Mouse (Mus musculus) gastrocnemius, postnatal 14 days (tissue): Measurements from ENCODE around the gene Gm8127. TPM values are rescaled to one million over a fixed set of nuclear protein-coding genes. Genes with fewer than 3 reads are reported as not detected.
"Not testable (repeated sequence)": the region's sequence is repeated elsewhere in the genome, so short reads cannot be mapped to it uniquely, and the experiment has no call there.

Source experiments
- DNase-seq: peaks from one replicate; pipeline ENCODE4 v3.0.0; 2021; ENCODE audit warnings: mixed read lengths
- intact Hi-C: fragments of 180-260 bp; cut with DNase I; formaldehyde crosslinking; loops from one replicate; pipeline ENCODE4 v1.15.1; 2025; ENCODE audit warnings: low total_unique reads
- long read RNA-seq, 2 experiments: library from polyadenylated mRNA; stranded (forward); transcript quantifications; one replicate each; pipeline ENCODE4 v2.0.0; 2021
- total RNA-seq, 2 experiments: library from RNA; stranded (reverse); gene quantifications; 2 replicates each; pipeline ENCODE4 v1.2.3; 2021

The Gm8127 gene
- total RNA-seq, result not detected
- long read RNA-seq, experiment 1, result 0 reads
- long read RNA-seq, experiment 2, result 0 reads

DNA sequence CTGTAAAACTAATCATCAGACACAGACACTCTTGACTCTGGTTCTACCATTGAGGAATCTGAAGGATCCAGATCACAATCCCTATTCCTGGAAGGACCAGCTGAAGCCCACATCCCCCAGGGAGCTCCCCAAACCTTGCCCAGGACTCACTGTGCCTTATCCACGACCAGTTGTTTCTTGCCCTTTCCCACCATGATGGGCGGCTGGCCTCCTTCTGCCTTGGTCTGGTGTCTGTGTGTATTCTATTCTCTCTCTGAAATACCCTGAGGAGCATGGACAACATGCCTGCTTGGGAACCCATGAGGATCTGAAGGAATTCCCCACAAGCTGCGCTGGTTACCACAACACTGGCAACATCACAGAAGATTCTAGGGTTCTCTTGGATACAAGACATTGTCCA, at the start of gene Gm8127:
TSS of gene Gm8127 (minus strand) at position 330 of the 400 bp plus-strand sequence.
- intact Hi-C loops, DNase-seq: not testable (repeated sequence)

DNA sequence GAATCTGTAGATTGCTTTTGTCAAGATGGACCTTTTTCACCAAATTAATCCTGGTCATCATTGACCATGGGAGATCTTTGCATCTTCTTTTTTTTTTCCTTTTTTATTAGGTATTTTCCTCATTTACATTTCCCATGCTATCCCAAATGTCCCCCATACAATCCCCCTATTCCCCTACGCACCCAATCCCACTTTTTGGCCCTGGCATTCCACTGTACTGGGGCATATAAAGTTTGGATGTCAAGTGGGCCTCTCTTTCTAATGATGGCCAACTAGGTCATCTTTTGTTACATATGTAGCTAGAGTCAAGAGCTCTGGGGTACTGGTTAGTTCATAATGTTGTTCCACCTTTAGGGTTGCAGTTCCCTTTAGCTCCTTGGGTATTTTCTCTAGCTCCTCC, 44.0 kb upstream of the Gm8127 start:
- DNase-seq, intact Hi-C loops: not testable (repeated sequence)

DNA sequence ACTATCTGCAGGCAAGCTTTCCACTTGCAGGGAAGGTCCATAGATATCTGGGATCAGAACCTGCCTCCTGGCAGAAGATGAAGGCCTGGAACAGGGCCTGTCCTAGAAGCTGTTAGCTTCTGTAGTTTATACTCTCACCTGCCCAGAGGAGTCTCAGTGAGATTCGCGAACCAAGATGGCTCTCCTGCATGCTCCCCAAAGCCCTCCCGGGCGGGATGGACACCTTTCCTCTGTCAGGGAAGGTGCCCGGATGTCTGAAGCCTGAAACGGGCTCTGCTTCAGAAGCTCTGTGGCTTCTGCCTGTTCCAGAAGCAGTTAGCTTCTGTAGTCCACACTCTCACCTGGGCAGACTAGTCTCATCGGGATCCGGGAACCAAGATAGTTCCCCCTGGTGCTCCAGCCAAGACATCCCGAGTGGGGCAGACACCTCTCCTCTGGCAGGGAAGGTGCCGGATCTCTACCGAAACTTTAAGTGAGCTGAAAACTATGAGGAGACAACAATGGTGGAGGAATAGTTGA, 37.8 kb upstream of the Gm8127 start:
- intact Hi-C loops, result not testable (repeated sequence)
- DNase-seq, result peak; percentile 5

DNA sequence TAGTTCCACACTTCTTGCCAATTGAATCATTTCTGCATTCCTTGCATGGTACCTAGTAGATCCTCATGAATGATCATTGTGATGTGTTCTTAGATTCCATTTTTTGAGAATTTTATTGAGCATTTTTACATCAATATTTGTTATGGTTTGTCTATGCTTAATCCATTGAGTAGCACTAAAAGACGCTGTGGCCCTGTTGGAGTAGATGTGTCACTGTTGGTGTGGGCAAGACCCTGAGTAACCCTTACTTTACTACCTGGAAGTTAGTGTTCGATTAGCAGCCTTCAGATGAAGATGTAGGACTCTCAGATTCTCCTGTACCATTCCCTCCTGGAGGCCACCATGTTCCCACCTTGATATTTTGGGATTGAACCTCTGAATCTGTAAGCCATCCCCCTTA, 35.0 kb upstream of the Gm8127 start:
- intact Hi-C loops, DNase-seq: not testable (repeated sequence)

DNA sequence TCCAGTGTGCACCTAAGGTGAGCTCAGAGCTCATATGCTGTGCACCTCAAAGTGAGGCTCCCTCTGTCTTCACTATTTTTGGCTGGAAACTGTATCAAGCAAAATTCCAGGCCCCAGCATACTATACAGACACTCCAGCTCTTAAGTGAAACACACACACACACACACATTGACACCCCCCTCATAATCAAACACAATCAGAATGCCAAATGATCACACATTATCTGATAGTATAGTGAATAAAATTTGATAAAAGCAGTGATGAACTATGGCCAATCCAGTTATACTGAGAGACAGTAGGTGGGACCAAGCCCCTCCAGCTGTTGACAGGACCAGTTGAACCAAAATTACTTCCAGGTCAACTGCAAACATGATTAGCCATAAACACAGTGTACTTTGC, 25.9 kb upstream of the Gm8127 start:
- intact Hi-C loops, DNase-seq: not testable (repeated sequence)

GRCm38 (mm10) chr14:43278681-43279080, 15.0 kb downstream of the Gm8127 start:
- DNase-seq, intact Hi-C loops: not testable (repeated sequence)

DNA sequence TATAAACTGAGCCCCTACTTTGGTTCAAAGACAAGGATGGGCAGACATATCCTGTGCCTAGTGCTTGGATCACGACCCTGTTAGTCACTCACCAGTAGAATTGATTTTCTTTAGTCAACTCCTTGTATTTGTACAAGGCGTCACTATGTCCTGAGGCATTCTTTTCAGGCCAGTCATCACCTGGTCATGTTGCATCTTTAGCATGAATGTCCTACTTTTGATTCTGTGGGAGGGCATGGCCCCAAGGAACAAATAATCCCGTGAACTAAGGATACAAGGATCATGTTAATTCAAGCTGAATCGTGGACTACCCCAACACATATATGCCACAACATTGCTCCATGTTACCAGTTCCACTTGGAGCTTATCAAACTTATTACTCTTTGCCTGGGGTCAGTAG, 15.5 kb downstream of the Gm8127 start:
- DNase-seq, intact Hi-C loops: not testable (repeated sequence)

- DNase-seq, intact Hi-C loops: not testable (repeated sequence)
These were observed 16.2 kb downstream of the Gm8127 start for GRCm38 (mm10) chr14:43277468-43277867.

GRCm38 (mm10) chr14:43275752-43276151, 17.9 kb downstream of the Gm8127 start:
- intact Hi-C loops, DNase-seq: not testable (repeated sequence)

GRCm38 (mm10) chr14:43274986-43275511, 18.6 kb downstream of the Gm8127 start, which contains the start of gene Gm9732:
Gm9732 (plus strand) TSS chr14:43275036.
- DNase-seq, result peak; percentile 20
- intact Hi-C loops, result not testable (repeated sequence)

GRCm38 (mm10) chr14:43273161-43273560, 20.5 kb downstream of the Gm8127 start:
- intact Hi-C loops, DNase-seq: not testable (repeated sequence)

GRCm38 (mm10) chr14:43269211-43269610, 24.4 kb downstream of the Gm8127 start:
- DNase-seq, result not testable (repeated sequence)

DNA sequence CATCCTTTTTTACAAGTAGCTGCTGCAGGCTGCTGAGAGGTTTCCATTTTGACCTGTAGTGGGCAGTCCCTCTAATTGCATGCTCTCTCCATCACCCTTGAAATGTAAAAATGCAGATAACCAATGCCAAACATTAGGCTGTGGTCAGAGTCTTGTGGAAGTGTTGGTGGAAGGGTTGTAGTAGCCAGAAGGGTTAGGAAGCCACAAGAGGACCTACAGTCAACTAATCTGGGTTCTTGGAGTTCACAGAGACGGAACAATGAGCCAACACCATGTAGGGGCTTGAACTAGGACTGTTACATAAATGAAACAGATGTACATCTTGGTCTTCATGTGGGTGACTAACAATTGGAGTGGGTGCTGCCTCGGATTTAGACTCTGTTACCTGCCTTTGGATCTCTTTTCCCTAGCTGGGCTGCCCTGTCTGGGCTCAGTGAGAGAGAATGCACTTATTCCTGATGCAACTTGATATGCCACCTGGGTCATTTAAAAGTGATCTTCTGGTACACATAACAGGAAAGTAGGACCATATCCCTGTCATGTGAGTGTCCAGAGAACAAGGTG, 25.0 kb downstream of the Gm8127 start:
- DNase-seq, intact Hi-C loops: not testable (repeated sequence)

More at GRCm38 (mm10) chr14:43269211-43269610, 24.4 kb downstream of the Gm8127 start:
- intact Hi-C loops, result not testable (repeated sequence)

GRCm38 (mm10) chr14:43263421-43263820, 30.2 kb downstream of the Gm8127 start:
- intact Hi-C loops, DNase-seq: not testable (repeated sequence)

GRCm38 (mm10) chr14:43258349-43258748, 35.3 kb downstream of the Gm8127 start, which contains the start of gene Gm8126:
Gm8126 (plus strand) TSS chr14:43258649.
- intact Hi-C loops, result not testable (repeated sequence)

GRCm38 (mm10) chr14:43256511-43256910, 37.1 kb downstream of the Gm8127 start:
- DNase-seq, intact Hi-C loops: not testable (repeated sequence)

More at GRCm38 (mm10) chr14:43258349-43258748, 35.3 kb downstream of the Gm8127 start, which contains the start of gene Gm8126:
- not testable (repeated sequence) for DNase-seq

- intact Hi-C loops, DNase-seq: not testable (repeated sequence)
These were observed 42.9 kb downstream of the Gm8127 start for GRCm38 (mm10) chr14:43250549-43251253.

GRCm38 (mm10) chr14:43249611-43250170, 43.9 kb downstream of the Gm8127 start:
- intact Hi-C loops, result not testable (repeated sequence)
- DNase-seq, result peak; percentile 12
